Mouse (Mus musculus): ENCODE data around the gene Cflar.
"Not testable (repeated sequence)": the region's sequence is repeated elsewhere in the genome, so short reads cannot be mapped to it uniquely, and the experiment has no call there.

Cflar gene

GRCm38 (mm10) chr1:58788410-58788809 is 77.1 kb downstream of the Cflar start:
- no peak for DNase-seq

- no peak for DNase-seq
Measured at GRCm38 (mm10) chr1:58794705-58795104, 83.4 kb downstream of the Cflar start.

- DNase-seq, result peak; percentile 77
Measured at GRCm38 (mm10) chr1:58795291-58796058, 84.2 kb downstream of the Cflar start, which contains the start of gene Casp8. Gene Casp8 (plus strand): TSS chr1:58795374.

- DNase-seq, result no peak
Measured at GRCm38 (mm10) chr1:58796059-58796363, 84.7 kb downstream of the Cflar start.

GRCm38 (mm10) chr1:58796853-58797252 is 85.5 kb downstream of the Cflar start:
- DNase-seq, result no peak

GRCm38 (mm10) chr1:58797370-58797769 is 86.1 kb downstream of the Cflar start:
- no peak for DNase-seq

- DNase-seq, result no peak
Measured at GRCm38 (mm10) chr1:58798911-58799310, 87.6 kb downstream of the Cflar start.

- DNase-seq, result not testable (repeated sequence)
Measured at GRCm38 (mm10) chr1:58800644-58801043, 89.3 kb downstream of the Cflar start.

GRCm38 (mm10) chr1:58801558-58802285 is 90.4 kb downstream of the Cflar start:
- no peak for DNase-seq

GRCm38 (mm10) chr1:58802322-58803273 is 91.3 kb downstream of the Cflar start:
- DNase-seq, result peak; percentile 75

- DNase-seq, result no peak
Measured at GRCm38 (mm10) chr1:58803531-58803930, 92.2 kb downstream of the Cflar start.

- no peak for DNase-seq
Measured at GRCm38 (mm10) chr1:58806651-58807050, 95.3 kb downstream of the Cflar start.

Measured in kidney, postnatal 10 days (tissue).